Mouse (Mus musculus) gastrocnemius, adult 18-20 months (tissue): ENCODE measurements around the gene Fpr3. TPM values are rescaled to one million over a fixed set of nuclear protein-coding genes. Genes with fewer than 3 reads are reported as not detected.
"Not testable (repeated sequence)": the region's sequence is repeated elsewhere in the genome, so short reads cannot be mapped to it uniquely, and the experiment has no call there.

ENCODE experiments used
- DNase-seq: peaks from one replicate; pipeline ENCODE4 v3.0.0; 2021; ENCODE audit warnings: low spot score
- total RNA-seq, 2 experiments: library from RNA; stranded (reverse); gene quantifications; 2 replicates each; pipeline ENCODE4 v1.2.3; 2021

Fpr3 gene
- total RNA-seq, 2 experiments from 2014 or later: not detected

GRCm38 (mm10) chr17:17882672-17883071, 5.0 kb upstream of the Fpr3 start:
- no peak for DNase-seq

- no peak for DNase-seq
Observed at GRCm38 (mm10) chr17:17883840-17884239, 3.8 kb upstream of the Fpr3 start, which contains the start of gene Fpr1. Fpr1 (minus strand) TSS chr17:17883940.

- DNase-seq: no peak
Observed at GRCm38 (mm10) chr17:17889732-17890425, 2.2 kb downstream of the Fpr3 start.

GRCm38 (mm10) chr17:17896039-17896438, 8.4 kb downstream of the Fpr3 start:
- peak; percentile 60 for DNase-seq

- DNase-seq: no peak
Observed at GRCm38 (mm10) chr17:17899268-17899667, 11.6 kb downstream of the Fpr3 start.

- no peak for DNase-seq
Observed at GRCm38 (mm10) chr17:17900768-17901167, 13.1 kb downstream of the Fpr3 start.

- peak; percentile 71 for DNase-seq
Observed at GRCm38 (mm10) chr17:17909636-17910421, 22.2 kb downstream of the Fpr3 start.

GRCm38 (mm10) chr17:17912618-17913017, 25.0 kb downstream of the Fpr3 start:
- DNase-seq: not testable (repeated sequence)

- DNase-seq: no peak
Observed at GRCm38 (mm10) chr17:17917376-17917775, 29.7 kb downstream of the Fpr3 start.

GRCm38 (mm10) chr17:17917782-17918181, 30.1 kb downstream of the Fpr3 start:
- no peak for DNase-seq

- DNase-seq: no peak
Observed at GRCm38 (mm10) chr17:17973443-17973842, 85.8 kb downstream of the Fpr3 start.

GRCm38 (mm10) chr17:17981232-17981631, 93.6 kb downstream of the Fpr3 start:
- DNase-seq: not testable (repeated sequence)

GRCm38 (mm10) chr17:18004752-18005151, 117.1 kb downstream of the Fpr3 start:
- no peak for DNase-seq

Other genes starting within 250 kb of the Fpr3 start
- not detected for gene Vmn2r90, start 184.1 kb upstream of the Fpr3 start, total RNA-seq
- 1 to 10 TPM; 4.8 to 6.0 TPM for gene Spaca6, start 60.7 kb upstream of the Fpr3 start, total RNA-seq
- gene Has1, start 32.6 kb upstream of the Fpr3 start, total RNA-seq: under 1 TPM; 0.09 to 0.52 TPM
- gene Fpr1, start 3.9 kb upstream of the Fpr3 start, total RNA-seq: not detected
- gene Fpr2, start within 50 bp of the Fpr3 start, total RNA-seq: not detected
- not detected for gene Fpr-rs4, start 133.9 kb downstream of the Fpr3 start, total RNA-seq
- not detected for gene Vmn2r124, start 161.6 kb downstream of the Fpr3 start, total RNA-seq
- not detected for gene Vmn2r91, start 197.2 kb downstream of the Fpr3 start, total RNA-seq